Mouse (Mus musculus) heart, postnatal 0 days (tissue): Measurements from ENCODE around the gene Mrps21. TPM values are rescaled to one million over a fixed set of nuclear protein-coding genes. Genes with fewer than 3 reads are reported as not detected.

Experiments used
- ATAC-seq: fragments of 200-750 bp; cut with Nextera tagmentation; 2 replicates; pipeline ENCODE4 v1.8.0; 2017; ENCODE audit warnings: low read depth, moderate number of reproducible peaks, moderate library complexity; ENCODE audit not compliant: insufficient read depth
- DNase-seq: peaks from one replicate; pipeline ENCODE4 v3.0.0-alpha.2; 2016; ENCODE audit warnings: low spot score
- H3K27ac ChIP-seq: fragments of 300-500 bp; sonication (generic); 2 replicates; pipeline ENCODE4 v1.5.1; 2014; ENCODE audit warnings: low read depth, mild to moderate bottlenecking
- H3K27me3 ChIP-seq: fragments of 300-500 bp; sonication (generic); 2 replicates; pipeline ENCODE4 v1.6.1; 2014; ENCODE audit warnings: low read length, mixed read lengths; ENCODE audit not compliant: control insufficient read depth, insufficient read depth
- H3K36me3 ChIP-seq: fragments of 300-500 bp; sonication (generic); replicated peaks from 2 replicates; pipeline ENCODE4 v1.6.1; 2014; ENCODE audit warnings: low read length, mixed read lengths; ENCODE audit not compliant: control insufficient read depth, insufficient read depth
- H3K4me1 ChIP-seq: fragments of 300-500 bp; sonication (generic); 2 replicates; pipeline ENCODE4 v1.6.1; 2014; ENCODE audit warnings: antibody characterized with exemption; ENCODE audit not compliant: control insufficient read depth, insufficient read depth
- H3K4me2 ChIP-seq: fragments of 300-500 bp; sonication (generic); 2 replicates; pipeline ENCODE4 v1.6.1; 2014; ENCODE audit warnings: low read depth, mild to moderate bottlenecking, low read length, moderate library complexity
- H3K4me3 ChIP-seq: fragments of 300-500 bp; sonication (generic); 2 replicates; pipeline ENCODE4 v1.5.1; 2014; ENCODE audit warnings: low read depth, low read length
- H3K9ac ChIP-seq: fragments of 300-500 bp; sonication (generic); replicated peaks from 2 replicates; pipeline ENCODE4 v1.6.1; 2014; ENCODE audit warnings: low read depth, low read length, mixed read lengths
- H3K9me3 ChIP-seq: fragments of 300-500 bp; sonication (generic); replicated peaks from 2 replicates; pipeline ENCODE4 v1.6.1; 2016; ENCODE audit warnings: low read length; ENCODE audit not compliant: control insufficient read depth
- CTCF ChIP-seq: IDR thresholded peaks from 2 replicates; pipeline ENCODE4 v1.5.1; 2016; ENCODE audit warnings: antibody characterized with exemption, control low read depth, low read depth
- EP300 ChIP-seq: IDR thresholded peaks from 2 replicates; pipeline ENCODE4 v1.6.1; 2016; ENCODE audit warnings: antibody characterized with exemption, low read depth
- WGBS: fragments of 180-500 bp; shearing (Covaris S2); extraction: QIAGEN DNeasy Blood & Tissue Kit; methylation state at CpG from one replicate; pipeline ENCODE4 v1.1.7; 2014; 5-methylcytosine and 5-hydroxymethylcytosine counted together
- polyA plus RNA-seq: library from polyadenylated mRNA; unstranded; fragments of >200 nt; fragmentation: Nextera tagmentation; extraction: Ambion mirVana; gene quantifications from 2 replicates; pipeline ENCODE4 v1.2.1, GENCODE M21; 2015
- total RNA-seq: library from RNA; depleted of rRNA; stranded (reverse); fragments of >200 nt; gene quantifications from 2 replicates; pipeline ENCODE4 v1.2.3, GENCODE M21; 2014; ENCODE audit warnings: low replicate concordance

Mrps21 gene
- total and polyA plus RNA-seq, 2 experiments from 2014 or later = 222 to 521 TPM

- Histone ChIP-seq H3K27ac (peak overlapping the region; percentile 92), H3K4me3 (peak overlapping the region; percentile 69), H3K9me3 (no peaks in the 10 kb centered on the region), H3K4me1 (peaks cover 19% of the 10 kb centered on the region), H3K4me2 (peak overlapping the region; percentile 78), H3K36me3 (peaks cover 36% of the 10 kb centered on the region), H3K9ac (peak overlapping the region; percentile 85), H3K27me3 (no peaks in the 10 kb centered on the region)
- TF ChIP-seq CTCF (no peak), EP300 (no peak)
- peak; percentile 16; the same call in 1 of the 2 replicates for ATAC-seq
- 5% methylated on average over 15 of the region's 15 CpGs for WGBS
- no peak for DNase-seq
Measured at GRCm38 (mm10) chr3:95870976-95871375, 343 bp downstream of the Mrps21 start.

DNA sequence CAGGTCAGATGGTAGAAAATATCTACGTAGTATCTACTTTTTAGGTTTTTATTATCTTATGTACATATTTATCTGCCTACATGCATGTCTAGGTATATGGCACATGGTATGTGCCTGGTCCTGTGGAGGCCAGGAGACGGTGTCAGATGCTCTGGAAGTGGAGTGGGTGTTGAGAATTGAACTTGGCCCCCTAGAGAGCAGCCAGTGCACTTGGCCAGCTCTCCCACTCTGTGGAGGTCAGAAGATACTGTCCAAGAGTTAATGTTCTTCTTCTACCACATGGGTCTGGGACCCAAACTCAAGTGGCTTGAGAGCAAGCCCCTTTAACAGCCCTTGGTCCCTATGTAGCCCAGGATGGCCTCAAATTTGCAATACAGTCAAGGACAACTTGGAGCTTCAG, 3.9 kb downstream of the Mrps21 start:
- Histone ChIP-seq H3K9ac (no peak overlapping the region), H3K9me3 (no peaks in the 10 kb centered on the region), H3K4me1 (peaks cover 14% of the 10 kb centered on the region), H3K27ac (no peak overlapping the region), H3K4me3 (no peak overlapping the region), H3K36me3 (peaks cover 62% of the 10 kb centered on the region), H3K27me3 (no peaks in the 10 kb centered on the region), H3K4me2 (no peak overlapping the region)
- TF ChIP-seq CTCF = no peak
- TF ChIP-seq EP300 = no peak
- DNase-seq (no peak), ATAC-seq (no peak)
- 76% methylated on average over 2 of the region's 2 CpGs for WGBS

DNA sequence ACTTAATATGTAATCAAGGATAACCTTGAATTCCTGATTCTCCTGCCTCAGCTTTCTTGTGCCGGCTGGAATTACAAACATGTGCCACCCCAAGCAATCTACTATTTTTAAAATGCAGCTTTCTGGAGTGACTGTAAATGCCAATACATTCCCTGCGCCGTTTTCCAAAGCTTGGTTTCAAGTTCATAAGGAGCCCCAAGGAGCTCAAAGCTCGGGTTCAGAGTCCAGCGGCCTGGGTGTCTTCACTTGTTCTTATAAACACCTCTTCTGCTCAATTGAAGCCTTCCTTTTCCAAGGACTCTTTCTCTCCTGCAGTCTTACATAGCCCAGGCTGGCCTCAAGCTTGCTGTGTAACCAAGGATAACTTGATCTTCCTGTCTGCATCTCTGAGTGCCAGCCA, 5.2 kb downstream of the Mrps21 start:
- peaks cover 62% of the 10 kb centered on the region for H3K36me3 ChIP-seq
- no peaks in the 10 kb centered on the region for H3K27me3 ChIP-seq

GRCm38 (mm10) chr3:95865571-95865970, 5.7 kb downstream of the Mrps21 start:
- Histone ChIP-seq H3K27me3 (no peaks in the 10 kb centered on the region), H3K9ac (no peak overlapping the region), H3K36me3 (peaks cover 62% of the 10 kb centered on the region), H3K4me1 (peaks cover 4% of the 10 kb centered on the region), H3K4me2 (no peak overlapping the region), H3K9me3 (no peaks in the 10 kb centered on the region), H3K27ac (no peak overlapping the region), H3K4me3 (no peak overlapping the region)
- DNase-seq (no peak), ATAC-seq (no peak)
- no peak for TF ChIP-seq EP300
- TF ChIP-seq CTCF = no peak
- 90% methylated on average over 20 of the region's 20 CpGs for WGBS

More for the DNA sequence above, 5.2 kb downstream of the Mrps21 start:
- DNase-seq = no peak
- TF ChIP-seq CTCF (no peak), EP300 (no peak)
- no peak for ATAC-seq
- H3K4me3 ChIP-seq = no peak overlapping the region
- no peak overlapping the region for H3K4me2 ChIP-seq
- 80% methylated on average over 5 of the region's 5 CpGs for WGBS
- peaks cover 8% of the 10 kb centered on the region for H3K4me1 ChIP-seq
- no peaks in the 10 kb centered on the region for H3K9me3 ChIP-seq
- H3K27ac ChIP-seq = no peak overlapping the region
- no peak overlapping the region for H3K9ac ChIP-seq

GRCm38 (mm10) chr3:95865050-95865449, 6.3 kb downstream of the Mrps21 start:
- TF ChIP-seq CTCF = no peak
- TF ChIP-seq EP300 = no peak
- ATAC-seq (no peak), DNase-seq (no peak)
- Histone ChIP-seq H3K4me2 (no peak overlapping the region), H3K36me3 (peaks cover 60% of the 10 kb centered on the region), H3K4me1 (no peaks in the 10 kb centered on the region), H3K9me3 (no peaks in the 10 kb centered on the region), H3K27ac (no peak overlapping the region), H3K9ac (no peak overlapping the region), H3K27me3 (no peaks in the 10 kb centered on the region), H3K4me3 (no peak overlapping the region)
- 77% methylated on average over 5 of the region's 5 CpGs for WGBS

DNA sequence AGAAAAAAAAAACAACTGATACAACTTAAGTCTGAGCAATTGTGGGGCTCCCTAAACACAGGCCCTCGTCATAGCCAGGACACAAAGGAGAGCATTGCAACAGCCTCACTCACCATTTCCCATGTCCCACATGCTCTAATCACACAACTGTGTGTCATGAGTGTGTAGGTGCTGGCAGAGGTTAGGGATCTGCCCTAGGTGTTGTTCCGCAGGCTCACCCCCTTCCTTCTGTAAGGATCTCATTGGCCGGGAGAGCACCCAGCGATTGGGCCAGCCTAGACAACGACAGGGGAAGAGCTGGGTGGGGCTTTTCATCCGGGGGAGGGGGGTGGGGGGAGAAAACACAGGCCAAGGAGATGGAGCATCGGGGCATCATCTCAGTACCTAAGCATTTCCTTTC, 7.7 kb downstream of the Mrps21 start:
- H3K27ac ChIP-seq = no peak overlapping the region
- no peaks in the 10 kb centered on the region for H3K27me3 ChIP-seq
- H3K4me2 ChIP-seq = no peak overlapping the region
- WGBS = 55% methylated on average over 7 of the region's 7 CpGs
- no peaks in the 10 kb centered on the region for H3K4me1 ChIP-seq
- ATAC-seq (no peak), DNase-seq (no peak)
- peaks cover 47% of the 10 kb centered on the region for H3K36me3 ChIP-seq
- no peak overlapping the region for H3K4me3 ChIP-seq
- H3K9ac ChIP-seq = no peak overlapping the region
- H3K9me3 ChIP-seq = no peaks in the 10 kb centered on the region
- TF ChIP-seq EP300 = no peak
- no peak for TF ChIP-seq CTCF
